Mouse (Mus musculus) liver, embryonic 15.5 days (tissue): Measurements from ENCODE around the gene Melk. TPM values are rescaled to one million over a fixed set of nuclear protein-coding genes. Genes with fewer than 3 reads are reported as not detected.

Source experiments
- ATAC-seq: fragments of 200-750 bp; cut with Nextera tagmentation; 2 replicates; pipeline ENCODE4 v1.8.0; 2017; ENCODE audit warnings: moderate number of reproducible peaks, mild to moderate bottlenecking, moderate library complexity; ENCODE audit not compliant: insufficient read depth
- H3K27ac ChIP-seq: fragments of 300-500 bp; sonication (generic); replicated peaks from 2 replicates; pipeline ENCODE4 v1.5.1; 2015; ENCODE audit warnings: mild to moderate bottlenecking, inconsistent platforms
- H3K27me3 ChIP-seq: fragments of 300-500 bp; sonication (generic); 2 replicates; pipeline ENCODE4 v1.6.1; 2015; ENCODE audit warnings: mild to moderate bottlenecking, inconsistent platforms
- H3K36me3 ChIP-seq: fragments of 300-500 bp; sonication (generic); replicated peaks from 2 replicates; pipeline ENCODE4 v1.6.1; 2015; ENCODE audit warnings: moderate library complexity, mild to moderate bottlenecking, inconsistent platforms
- H3K4me1 ChIP-seq: fragments of 300-500 bp; sonication (generic); replicated peaks from 2 replicates; pipeline ENCODE4 v1.6.1; 2015; ENCODE audit warnings: inconsistent platforms
- H3K4me2 ChIP-seq: fragments of 300-500 bp; sonication (generic); 2 replicates; pipeline ENCODE4 v1.6.1; 2015; ENCODE audit warnings: moderate library complexity, mild to moderate bottlenecking, inconsistent platforms
- H3K4me3 ChIP-seq: fragments of 300-500 bp; sonication (generic); replicated peaks from 2 replicates; pipeline ENCODE4 v1.5.1; 2015; ENCODE audit warnings: mild to moderate bottlenecking, inconsistent platforms
- H3K9ac ChIP-seq: fragments of 300-500 bp; sonication (generic); 2 replicates; pipeline ENCODE4 v1.6.1; 2015; ENCODE audit warnings: moderate library complexity, mild to moderate bottlenecking, inconsistent platforms
- H3K9me3 ChIP-seq: fragments of 300-500 bp; sonication (generic); replicated peaks from 2 replicates; pipeline ENCODE4 v1.6.1; 2016; ENCODE audit warnings: inconsistent platforms
- WGBS: fragments of 180-500 bp; shearing (Covaris S2); methylation state at CpG from one replicate; pipeline ENCODE4 v1.1.7; 2015; ENCODE audit warnings: mixed read lengths; ENCODE audit not compliant: insufficient replicate concordance; 5-methylcytosine and 5-hydroxymethylcytosine counted together
- polyA plus RNA-seq: library from polyadenylated mRNA; unstranded; fragments of >200 nt; fragmentation: Nextera tagmentation; extraction: Ambion mirVana; gene quantifications from 2 replicates; pipeline ENCODE4 v1.2.1, GENCODE M21; 2015

Gene Melk
- polyA plus RNA-seq, 1 experiment from 2014 or later, result 17.1 TPM

DNA sequence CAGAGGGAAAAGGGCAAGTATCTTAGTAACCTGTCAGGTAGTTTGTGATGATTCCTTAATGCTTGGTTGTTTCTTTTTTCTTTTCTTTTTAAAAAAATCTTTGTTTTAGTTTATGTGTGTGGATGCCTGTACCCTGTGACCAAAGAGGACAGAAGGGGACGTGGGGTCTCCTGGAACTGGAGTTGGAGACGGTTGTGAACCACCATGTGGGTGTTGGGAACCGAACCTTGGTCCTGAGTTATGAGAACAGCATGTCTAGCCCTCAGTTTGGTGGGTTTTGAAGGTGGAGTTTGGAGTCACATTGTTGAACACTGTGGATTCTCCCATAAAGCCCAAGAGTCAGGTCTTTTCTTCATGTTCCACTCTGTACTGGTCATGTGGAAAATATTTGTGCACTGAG is 26.0 kb downstream of the Melk start:
- Histone ChIP-seq H3K9ac (no peak overlapping the region), H3K4me1 (peaks cover 5% of the 10 kb centered on the region; the same call in 1 of the 2 replicates), H3K36me3 (peaks cover 26% of the 10 kb centered on the region), H3K4me2 (no peak overlapping the region), H3K27ac (no peak overlapping the region), H3K27me3 (no peaks in the 10 kb centered on the region), H3K9me3 (no peaks in the 10 kb centered on the region), H3K4me3 (no peak overlapping the region)
- 78% methylated on average over 3 of the region's 3 CpGs for WGBS
- no peak for ATAC-seq

DNA sequence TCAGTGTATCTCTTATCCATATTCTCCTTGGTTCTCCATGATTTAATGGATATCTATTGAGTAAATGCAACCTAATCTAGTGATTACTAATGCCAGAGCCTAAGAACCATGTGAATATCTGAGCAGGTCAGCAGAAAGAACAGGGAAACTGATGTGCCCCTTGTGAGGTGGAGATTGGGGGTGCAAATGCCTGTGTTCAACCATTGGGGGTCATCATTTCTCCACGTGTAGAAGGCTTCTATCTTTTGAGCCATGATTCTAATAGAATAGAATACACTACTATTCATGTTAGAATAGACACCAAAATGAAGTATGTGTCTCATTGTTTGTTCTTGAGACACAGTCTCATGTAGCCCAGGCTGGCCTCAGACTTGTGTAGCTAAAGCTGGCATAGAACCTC is 27.3 kb downstream of the Melk start:
- H3K4me1 ChIP-seq, result peaks cover 5% of the 10 kb centered on the region; the same call in 1 of the 2 replicates
- H3K36me3 ChIP-seq, result peaks cover 26% of the 10 kb centered on the region
- H3K27ac ChIP-seq, result no peak overlapping the region
- no peak for ATAC-seq
- whole genome bisulfite sequencing, result 31% methylated on average over 1 of the region's 1 CpGs
- H3K9me3 ChIP-seq, result no peaks in the 10 kb centered on the region
- H3K27me3 ChIP-seq, result no peaks in the 10 kb centered on the region
- no peak overlapping the region for H3K4me2 ChIP-seq
- H3K4me3 ChIP-seq, result no peak overlapping the region
- no peak overlapping the region for H3K9ac ChIP-seq

- Histone ChIP-seq H3K9me3 (no peaks in the 10 kb centered on the region), H3K9ac (no peak overlapping the region), H3K4me1 (no peaks in the 10 kb centered on the region), H3K27ac (no peak overlapping the region), H3K27me3 (no peaks in the 10 kb centered on the region), H3K4me3 (no peak overlapping the region), H3K4me2 (no peak overlapping the region), H3K36me3 (peaks cover 18% of the 10 kb centered on the region)
- ATAC-seq, result no peak
- 84% methylated on average over 8 of the region's 8 CpGs for WGBS
These were observed 34.3 kb downstream of the Melk start for GRCm38 (mm10) chr4:44335006-44335405.

DNA sequence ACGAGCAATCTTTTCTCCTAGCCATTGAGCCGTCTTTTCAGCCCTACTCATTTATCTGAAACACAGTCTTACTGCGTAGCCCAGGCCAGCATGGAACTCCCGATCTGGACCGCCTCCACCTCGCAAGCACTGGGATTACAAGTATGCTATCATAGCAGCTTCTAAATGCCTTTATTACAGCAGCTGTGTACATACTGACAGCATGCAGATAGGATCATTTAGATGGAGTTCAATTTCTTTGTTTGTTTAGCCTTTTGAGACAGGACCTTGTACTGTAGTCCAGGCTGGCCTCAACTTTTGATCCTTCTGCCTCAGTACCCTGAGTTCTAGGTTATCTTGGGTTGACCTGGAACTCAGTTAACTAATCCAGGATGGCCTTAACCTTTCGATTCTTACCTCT is 61.0 kb downstream of the Melk start:
- 85% methylated on average over 7 of the region's 7 CpGs for WGBS
- Histone ChIP-seq H3K36me3 (peaks cover 24% of the 10 kb centered on the region), H3K27me3 (no peaks in the 10 kb centered on the region), H3K9ac (no peak overlapping the region), H3K4me1 (no peaks in the 10 kb centered on the region), H3K4me2 (no peak overlapping the region), H3K9me3 (no peaks in the 10 kb centered on the region), H3K4me3 (no peak overlapping the region), H3K27ac (no peak overlapping the region)
- ATAC-seq, result no peak

DNA sequence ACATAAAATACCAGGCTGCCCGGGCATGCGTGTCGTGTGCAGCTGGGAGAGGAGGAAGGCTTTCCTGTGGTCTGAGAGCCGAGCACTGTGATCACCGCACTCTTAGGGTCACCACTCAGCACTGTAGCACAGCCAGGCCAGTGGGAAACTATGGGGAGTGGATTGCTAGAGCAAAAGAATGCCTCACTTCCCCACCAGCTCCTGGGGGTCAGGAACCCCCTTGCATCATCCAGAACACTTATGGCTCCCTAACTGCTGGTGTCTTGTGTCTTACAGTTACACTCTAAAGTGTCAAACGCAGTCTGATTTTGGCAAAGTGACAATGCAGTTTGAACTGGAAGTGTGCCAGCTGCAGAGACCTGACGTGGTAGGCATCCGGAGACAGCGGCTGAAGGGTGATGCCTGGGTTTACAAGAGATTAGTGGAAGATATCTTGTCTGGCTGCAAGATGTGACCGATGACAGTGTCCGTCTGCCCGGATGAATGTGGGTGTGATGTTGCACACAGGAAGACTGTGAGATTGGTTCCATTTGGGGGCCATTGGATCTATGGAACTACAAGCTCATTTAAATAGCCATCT is 62.8 kb downstream of the Melk start:
- no peak for ATAC-seq
- H3K9ac ChIP-seq, result no peak overlapping the region
- H3K4me3 ChIP-seq, result no peak overlapping the region
- no peaks in the 10 kb centered on the region for H3K4me1 ChIP-seq
- H3K36me3 ChIP-seq, result peaks cover 24% of the 10 kb centered on the region
- WGBS, result 79% methylated on average over 12 of the region's 12 CpGs
- no peaks in the 10 kb centered on the region for H3K27me3 ChIP-seq
- no peak overlapping the region for H3K27ac ChIP-seq
- H3K9me3 ChIP-seq, result no peaks in the 10 kb centered on the region
- H3K4me2 ChIP-seq, result no peak overlapping the region

- Histone ChIP-seq H3K4me2 (no peak overlapping the region), H3K36me3 (no peaks in the 10 kb centered on the region), H3K9me3 (no peaks in the 10 kb centered on the region), H3K4me1 (no peaks in the 10 kb centered on the region), H3K27ac (no peak overlapping the region), H3K27me3 (no peaks in the 10 kb centered on the region), H3K4me3 (no peak overlapping the region), H3K9ac (no peak overlapping the region)
- no peak for ATAC-seq
- 75% methylated on average over 37 of the region's 37 CpGs for WGBS
These were observed 91.8 kb downstream of the Melk start for GRCm38 (mm10) chr4:44392231-44393216.

DNA sequence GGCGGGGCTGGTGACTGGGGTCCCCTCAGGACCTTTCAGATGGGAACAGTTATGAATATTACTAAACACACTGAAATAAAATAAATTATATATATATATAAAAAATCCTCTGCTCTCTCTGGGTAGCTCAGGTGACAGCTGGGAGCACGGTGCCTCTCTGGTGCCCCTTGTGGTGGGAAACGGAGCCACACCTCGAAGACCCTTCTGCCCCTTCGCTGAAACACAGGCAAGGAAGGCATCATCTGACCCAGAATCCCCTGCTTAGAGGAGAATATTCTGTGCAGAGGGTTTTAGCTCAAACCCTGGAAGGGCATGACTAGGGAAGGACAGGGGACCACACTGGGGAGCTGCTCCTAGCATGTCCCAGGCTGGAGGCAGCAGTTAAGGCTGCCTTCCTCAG is 101.9 kb downstream of the Melk start:
- H3K9me3 ChIP-seq, result no peaks in the 10 kb centered on the region
- no peak for ATAC-seq

GRCm38 (mm10) chr4:44404487-44404886 is 103.8 kb downstream of the Melk start:
- WGBS, result 54% methylated on average over 5 of the region's 5 CpGs
- Histone ChIP-seq H3K4me1 (no peaks in the 10 kb centered on the region), H3K27ac (no peak overlapping the region), H3K4me3 (no peak overlapping the region), H3K36me3 (no peaks in the 10 kb centered on the region), H3K9me3 (no peaks in the 10 kb centered on the region), H3K4me2 (no peak overlapping the region), H3K27me3 (no peaks in the 10 kb centered on the region), H3K9ac (no peak overlapping the region)
- ATAC-seq, result no peak

More for the DNA sequence above, 101.9 kb downstream of the Melk start:
- no peaks in the 10 kb centered on the region for H3K4me1 ChIP-seq
- no peak overlapping the region for H3K4me2 ChIP-seq
- no peak overlapping the region for H3K9ac ChIP-seq
- WGBS, result 7% methylated on average over 5 of the region's 5 CpGs
- H3K4me3 ChIP-seq, result no peak overlapping the region
- H3K36me3 ChIP-seq, result no peaks in the 10 kb centered on the region
- H3K27ac ChIP-seq, result no peak overlapping the region
- H3K27me3 ChIP-seq, result no peaks in the 10 kb centered on the region

Other genes starting within 250 kb of the Melk start
- gene Gne, start 216.7 kb upstream of the Melk start, polyA plus RNA-seq, result 30.8 and 31.7 TPM in 2 replicates
- gene Rnf38, start 67.1 kb upstream of the Melk start, polyA plus RNA-seq, result 10.5 and 11.0 TPM in 2 replicates